Mouse (Mus musculus): Measurements from ENCODE around the gene Ghdc.

- TF ChIP-seq CTCF (IDR thresholded peaks at IDR 0.05; ENCODE audit: insufficient read depth, low read length) (no peak), POLR2A (IDR thresholded peaks at IDR 0.05; ENCODE audit: borderline replicate concordance, extremely low read depth, low read depth, low read length) (no peak)
Observed at GRCm38 (mm10) chr11:100784286-100784685, 13.5 kb upstream of the Ghdc start.

All from lung, adult 2 months (tissue).